Mouse (Mus musculus) liver, adult 2 months (tissue): ENCODE results near the gene Fuca1.

Experiments
- CTCF ChIP-seq: fragments of 200-500 bp; IDR thresholded peaks from 2 replicates; pipeline ENCODE4 v1.5.1; 2011; ENCODE audit warnings: low read depth, low read length, control low read depth
- POLR2A ChIP-seq: fragments of 200-500 bp; IDR thresholded peaks from 2 replicates; pipeline ENCODE4 v1.6.1; 2011; ENCODE audit warnings: low read length, control low read depth; ENCODE audit not compliant: insufficient read depth; ENCODE audit errors: extremely low read depth

DNA sequence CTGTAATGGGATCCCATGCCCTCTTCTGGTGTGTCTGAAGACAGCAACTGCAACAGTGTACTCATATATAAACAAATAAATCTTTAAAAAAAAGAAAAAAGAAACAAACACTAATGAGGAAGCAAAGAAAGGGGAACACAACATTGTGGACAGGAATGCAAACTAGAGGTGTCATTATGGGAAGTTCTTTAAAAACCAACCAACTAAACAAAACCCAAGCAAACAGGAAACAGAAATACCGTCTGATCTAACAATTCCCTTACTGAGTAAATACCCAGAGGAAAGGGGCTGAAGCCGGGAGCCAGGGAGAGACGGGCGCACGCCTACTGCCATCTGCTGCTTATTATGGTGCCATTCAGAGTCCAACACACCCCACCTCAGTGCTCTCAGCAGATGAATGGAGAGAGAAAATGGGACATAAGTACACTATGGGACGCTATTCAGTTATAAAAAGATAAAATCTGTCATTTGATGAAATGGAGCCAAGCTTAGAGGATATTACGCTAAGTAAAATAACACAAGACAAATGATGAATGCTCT lies 61.1 kb downstream of the Fuca1 start:
- TF ChIP-seq POLR2A (no peak), CTCF (no peak)
